Mouse (Mus musculus) 3134 (cell line): Measurements from ENCODE around the gene Tgfbr3.

Source experiments
- DNase-seq: peaks from one replicate; pipeline ENCODE4 v3.0.0-alpha.2; 2011; ENCODE audit warnings: low spot score; ENCODE audit not compliant: insufficient read length; ENCODE audit errors: extremely low read depth

Tgfbr3 gene

DNA sequence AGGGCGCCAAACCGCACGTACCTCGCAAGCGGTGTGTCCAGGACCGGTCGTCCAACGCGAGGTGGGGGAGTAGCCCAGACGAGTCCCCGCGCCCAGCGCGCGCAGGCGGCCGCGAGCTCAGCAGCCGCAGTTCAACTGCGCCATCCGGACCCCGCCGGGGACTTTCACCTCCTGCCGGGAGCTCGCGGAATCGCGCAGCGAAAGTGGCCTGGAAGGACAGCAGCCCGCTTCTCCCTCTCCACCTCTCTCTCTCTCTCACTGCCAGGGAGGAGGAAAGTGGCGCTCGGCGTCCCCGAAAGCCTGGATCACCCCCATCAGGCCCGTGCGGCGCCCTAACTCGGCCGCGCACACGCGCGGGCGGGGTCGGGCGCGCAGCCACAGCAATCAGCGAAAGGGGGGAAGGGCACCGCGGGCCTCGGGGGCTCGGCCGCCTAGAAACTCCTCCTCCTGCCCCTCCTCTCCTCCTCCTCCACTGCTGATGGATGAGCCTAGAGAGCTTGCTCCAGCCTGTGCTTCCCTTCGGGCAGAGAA, at the start of gene Tgfbr3:
Tgfbr3 (minus strand) TSS at position 396 of the 531 bp plus-strand sequence.
- DNase-seq: peak; percentile 89

DNA sequence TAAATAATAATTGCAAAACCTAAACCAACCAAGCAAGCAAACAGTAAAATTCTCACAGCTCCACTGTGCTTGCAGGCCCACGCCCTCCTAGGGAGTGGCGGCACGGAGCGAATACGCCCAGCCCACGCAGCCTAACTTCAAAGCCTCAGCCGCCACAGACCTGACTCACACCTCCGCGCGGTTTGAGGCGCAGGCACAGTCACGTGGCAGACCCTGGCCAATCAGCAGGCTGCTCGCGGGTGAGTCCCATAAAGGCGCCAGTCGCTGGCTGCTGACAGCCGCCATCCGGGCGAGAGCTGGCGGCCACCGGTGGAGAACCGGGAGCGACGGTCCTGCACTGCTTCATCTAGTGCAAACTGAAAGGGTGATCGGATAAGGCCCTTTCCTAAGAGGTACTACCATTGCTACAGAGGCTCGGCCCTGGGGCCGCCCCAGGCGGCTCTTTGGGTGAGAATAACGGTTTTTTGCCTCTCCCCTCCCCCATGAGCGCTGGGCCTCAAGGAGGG, 41.5 kb upstream of the Tgfbr3 start, which contains the start of gene Brdt:
Brdt (plus strand) TSS at position 244 of the 506 bp plus-strand sequence.
- DNase-seq: peak; percentile 6

DNA sequence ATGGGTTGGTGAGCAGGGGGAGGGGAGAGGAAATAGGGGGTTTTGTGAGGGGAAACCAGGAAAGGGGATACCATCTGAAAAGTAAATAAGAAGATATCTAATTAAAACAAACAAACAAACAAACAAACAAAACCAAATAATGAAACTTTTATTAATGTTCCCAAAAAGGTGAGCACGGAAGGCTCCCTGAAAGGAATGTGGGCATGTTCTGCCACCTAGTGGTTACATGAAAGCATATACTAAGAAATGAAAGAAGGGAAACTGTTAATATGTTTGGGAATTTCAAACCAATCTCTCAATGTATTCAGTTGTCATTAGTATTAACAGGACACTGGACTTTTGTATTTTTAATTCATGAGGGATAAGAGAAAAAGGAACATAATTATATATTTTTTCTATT, 31.3 kb upstream of the Tgfbr3 start:
- no peak for DNase-seq

DNA sequence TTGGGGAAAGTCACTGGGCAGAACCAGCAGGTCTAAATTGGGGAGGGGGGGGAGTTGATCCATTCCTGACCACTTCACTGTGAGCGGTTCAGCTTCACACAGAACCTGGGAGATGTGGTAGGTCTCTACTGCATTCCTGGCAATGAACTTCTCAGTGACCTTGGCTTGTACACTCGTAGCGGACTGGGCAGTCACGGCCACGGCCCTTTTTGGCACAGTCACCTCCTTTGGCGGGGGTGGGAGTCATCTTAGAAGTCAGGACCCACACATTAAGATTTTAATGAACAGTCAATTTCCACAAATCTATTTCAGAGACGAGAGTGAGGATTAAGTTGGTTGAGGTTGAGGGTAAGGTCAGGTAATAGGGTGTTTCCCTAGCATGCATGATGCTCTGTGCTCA, 27.7 kb upstream of the Tgfbr3 start:
- no peak for DNase-seq

- no peak for DNase-seq
Observed at GRCm38 (mm10) chr5:107307432-107307831, 18.0 kb upstream of the Tgfbr3 start.

DNA sequence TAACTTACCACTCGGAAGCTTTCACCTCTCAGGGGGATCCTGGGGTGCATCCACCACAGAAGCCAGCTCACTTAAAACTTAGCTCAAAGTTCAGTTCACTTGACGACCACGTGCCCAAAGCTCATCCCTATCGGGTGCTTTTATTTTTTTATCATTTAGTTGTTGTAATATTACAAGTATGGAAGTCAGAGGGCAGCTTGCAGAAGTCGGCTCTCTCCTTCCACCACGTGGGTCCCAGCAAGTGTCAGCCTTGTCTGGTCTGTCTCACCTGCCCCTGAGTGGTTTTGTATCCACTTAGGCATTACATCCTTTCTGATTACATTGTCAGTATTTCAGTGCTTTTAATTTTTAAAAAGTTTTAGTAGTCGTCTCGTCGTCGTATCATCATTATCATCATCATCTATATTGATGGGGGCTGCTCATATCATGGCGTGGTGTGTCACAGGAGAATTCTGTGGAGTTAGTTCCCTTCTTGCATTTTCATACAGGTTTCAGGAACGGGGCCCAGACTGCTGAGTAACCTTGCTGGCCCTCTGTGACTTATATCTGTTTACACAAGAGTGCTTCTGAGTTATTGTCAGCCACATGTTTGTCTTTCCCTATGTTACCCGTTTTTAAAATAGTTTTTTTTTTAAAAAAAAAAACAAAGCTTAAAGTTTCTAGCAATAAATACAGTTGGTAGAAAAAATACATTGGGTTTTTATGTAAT, 14.8 kb upstream of the Tgfbr3 start:
- no peak for DNase-seq

- no peak for DNase-seq
Observed at GRCm38 (mm10) chr5:107303350-107303861, 14.0 kb upstream of the Tgfbr3 start.

DNA sequence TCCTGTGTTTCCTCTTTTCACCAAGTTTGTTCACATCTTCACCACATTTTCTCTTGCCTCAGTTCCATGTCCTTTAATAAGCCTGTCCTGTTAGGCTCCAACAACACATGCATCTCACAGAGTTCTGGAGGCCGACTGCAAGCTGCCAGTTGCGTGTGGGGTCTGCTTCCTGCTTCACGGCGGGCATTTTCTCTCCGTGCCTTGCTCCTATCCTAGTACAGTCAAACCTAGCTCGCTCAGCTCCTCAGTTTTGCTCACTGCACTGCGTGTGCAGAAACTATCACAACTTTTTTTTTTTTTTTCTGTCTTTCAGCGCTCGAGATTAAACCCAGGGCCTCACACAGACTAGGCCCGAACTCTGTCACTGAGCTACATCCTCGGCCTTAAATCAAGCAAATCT, 9.4 kb upstream of the Tgfbr3 start:
- no peak for DNase-seq

GRCm38 (mm10) chr5:107296512-107297322, 7.3 kb upstream of the Tgfbr3 start:
- no peak for DNase-seq

- DNase-seq: no peak
Observed at GRCm38 (mm10) chr5:107295817-107296511, 6.5 kb upstream of the Tgfbr3 start.

GRCm38 (mm10) chr5:107295061-107295816, 5.8 kb upstream of the Tgfbr3 start:
- peak; percentile 29 for DNase-seq

GRCm38 (mm10) chr5:107294041-107294440, 4.6 kb upstream of the Tgfbr3 start:
- DNase-seq: no peak

- DNase-seq: no peak
Observed at GRCm38 (mm10) chr5:107289986-107290385, 557 bp upstream of the Tgfbr3 start.

- DNase-seq: peak; percentile 64
Observed at GRCm38 (mm10) chr5:107288427-107289233, 799 bp downstream of the Tgfbr3 start.

GRCm38 (mm10) chr5:107287908-107288267, 1.5 kb downstream of the Tgfbr3 start:
- no peak for DNase-seq

- DNase-seq: peak; percentile 32
Observed at GRCm38 (mm10) chr5:107287254-107287907, 2.0 kb downstream of the Tgfbr3 start.

DNA sequence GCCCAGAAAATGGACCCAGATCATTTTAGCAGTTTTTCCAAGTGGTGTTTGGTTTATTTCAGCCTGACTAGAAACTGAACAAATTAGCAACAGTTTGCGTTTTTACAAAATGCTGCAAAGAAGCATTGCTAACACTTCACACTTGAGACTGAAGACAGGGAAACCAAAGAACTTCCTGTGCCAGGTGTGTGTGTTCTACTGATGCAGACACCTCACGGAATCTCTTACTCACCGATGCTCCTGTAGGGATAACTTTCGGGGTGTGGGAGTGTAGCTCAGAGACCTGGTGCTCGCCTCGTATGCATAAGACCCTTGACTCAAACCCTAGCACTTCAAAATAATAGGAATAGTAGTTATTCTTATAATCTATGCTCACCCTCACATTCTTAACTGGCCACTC, 3.9 kb downstream of the Tgfbr3 start:
- no peak for DNase-seq

DNA sequence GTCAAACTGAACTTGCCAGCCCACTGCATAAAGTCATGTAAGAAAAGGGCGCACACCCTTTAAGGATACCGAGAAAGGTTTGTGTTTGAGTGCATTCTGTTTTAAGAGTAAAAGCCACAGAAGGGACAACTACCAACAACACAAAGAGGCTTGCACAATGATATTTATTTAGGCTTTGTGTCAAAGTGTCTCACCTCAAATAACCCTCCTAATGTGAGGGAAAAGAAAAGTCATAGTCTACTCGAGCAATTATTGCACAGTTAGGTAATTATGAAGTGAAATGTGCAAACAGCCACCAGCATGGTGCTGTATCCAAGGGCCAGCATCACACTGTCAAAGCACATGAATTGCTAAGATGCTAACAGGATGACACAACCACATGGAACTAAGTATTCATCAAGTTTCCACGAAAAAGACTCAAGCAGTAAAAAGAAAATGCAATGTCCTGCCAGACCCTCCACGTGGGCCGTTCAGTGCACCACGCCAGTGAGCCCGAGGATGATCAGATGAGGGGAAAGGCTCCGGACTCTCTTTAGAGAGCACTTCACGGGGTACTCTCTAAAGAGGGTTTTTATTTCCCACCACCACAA, 5.4 kb downstream of the Tgfbr3 start:
- DNase-seq: no peak
